Mouse (Mus musculus) heart, adult 2 months (tissue): ENCODE measurements around the gene Rcbtb2.

Experiments
- CTCF ChIP-seq: fragments of 200-600 bp; IDR thresholded peaks from 2 replicates; pipeline ENCODE4 v1.8.1; 2022; ENCODE audit warnings: antibody characterized with exemption, mild to moderate bottlenecking, moderate library complexity
- EP300 ChIP-seq: fragments of 200-500 bp; IDR thresholded peaks from 2 replicates; pipeline ENCODE4 v1.6.1; 2011; ENCODE audit warnings: low read depth, low read length, control low read depth; ENCODE audit not compliant: insufficient read depth
- POLR2A ChIP-seq: fragments of 200-500 bp; IDR thresholded peaks from 2 replicates; pipeline ENCODE4 v1.6.1; 2011; ENCODE audit warnings: mild to moderate bottlenecking, low read depth, low read length, control low read depth; ENCODE audit not compliant: insufficient read depth

DNA sequence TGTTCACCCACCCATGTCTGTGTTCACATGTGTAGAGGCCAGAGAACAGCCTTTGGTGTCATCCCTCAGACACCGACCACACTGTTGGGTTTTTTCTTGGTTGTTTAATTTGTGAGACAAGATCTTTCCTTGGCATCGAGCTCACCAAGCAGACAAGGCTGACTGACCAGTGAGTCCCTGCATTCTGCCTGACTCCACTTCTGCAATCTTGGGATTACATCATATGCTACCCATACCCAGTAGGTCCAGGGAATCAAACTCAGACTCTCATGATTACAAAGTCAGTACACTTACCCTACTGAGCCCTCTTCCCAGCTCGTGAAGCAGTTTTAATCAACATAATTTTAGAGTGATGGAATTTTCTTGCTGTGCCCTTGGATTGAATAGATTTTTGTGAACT, 30.0 kb upstream of the Rcbtb2 start:
- TF ChIP-seq CTCF (no peak), POLR2A (no peak), EP300 (no peak)
